ENCODE assay signal across 8 mouse cellular contexts in genomic region chr4:134535787-134536151, GRCm38 (mm10). TPM values are rescaled to one million over a fixed set of nuclear protein-coding genes. Genes with fewer than 3 reads are reported as not detected.
A peak's percentile ranks its signal among the peaks of the same experiment; 100 is the strongest.
DNase-seq lines count a peak whose midpoint lies in the region; ATAC-seq lines count a peak whose summit lies in the region.

No protein-coding gene starts in this region.

- H3K27me3 ChIP-seq in heart, embryonic 16.5 days (ENCODE audit: control insufficient read depth, insufficient read depth, low read length), result no peaks in the 10 kb centered on the region
- H3K27me3 ChIP-seq in hindbrain, embryonic 11.5 days (ENCODE audit: control insufficient read depth, insufficient read depth, low read length), result no peaks in the 10 kb centered on the region
- no peaks in the 10 kb centered on the region for H3K27me3 ChIP-seq in liver, embryonic 16.5 days (ENCODE audit: control insufficient read depth, insufficient read depth, low read depth, low read length)

- peak overlapping the region; percentile 80 for H3K27ac ChIP-seq in heart, embryonic 16.5 days (ENCODE audit: low read length)
- H3K27ac ChIP-seq in hindbrain, embryonic 11.5 days (ENCODE audit: low read depth, low read length), result no peak overlapping the region
- no peak overlapping the region for H3K27ac ChIP-seq in liver, embryonic 16.5 days (ENCODE audit: low read length)

- H3K4me3 ChIP-seq in heart, embryonic 16.5 days (ENCODE audit: low read length), result peak overlapping the region; percentile 96
- H3K4me3 ChIP-seq in hindbrain, embryonic 11.5 days (ENCODE audit: low read depth, low read length), result peak overlapping the region; percentile 82
- H3K4me3 ChIP-seq in liver, embryonic 16.5 days (ENCODE audit: low read depth, low read length), result peak overlapping the region; percentile 96

- H3K4me1 ChIP-seq in heart, embryonic 16.5 days (ENCODE audit: control insufficient read depth, insufficient read depth, low read length), result peaks cover 26% of the 10 kb centered on the region
- H3K4me1 ChIP-seq in hindbrain, embryonic 11.5 days (replicated peaks; ENCODE audit: control insufficient read depth, insufficient read depth, low read length), result peaks cover 9% of the 10 kb centered on the region; the same call in 1 of the 2 replicates
- peaks cover 28% of the 10 kb centered on the region for H3K4me1 ChIP-seq in liver, embryonic 16.5 days (ENCODE audit: control insufficient read depth, low read depth, low read length)

- DNase-seq in heart, postnatal 36 days, result no peak
- DNase-seq in adrenal gland, postnatal 25 days, result peak; percentile 34
- no peak for DNase-seq in hindbrain, embryonic 11.5 days (ENCODE audit: low spot score)
- DNase-seq in urinary bladder, postnatal 10 days (ENCODE audit: low spot score), result no peak
- DNase-seq in cerebellum, postnatal 4 days (ENCODE audit: low spot score in 2 of 2), result no peak

- H3K4me2 ChIP-seq in heart, embryonic 16.5 days (ENCODE audit: low read depth, low read length), result peak overlapping the region; percentile 93
- H3K4me2 ChIP-seq in hindbrain, embryonic 11.5 days (replicated peaks; ENCODE audit: low read depth, low read length), result peak overlapping the region; percentile 99
- peak overlapping the region; percentile 99 for H3K4me2 ChIP-seq in liver, embryonic 16.5 days (ENCODE audit: low read depth, low read length)

- no peaks in the 10 kb centered on the region for H3K9me3 ChIP-seq in heart, embryonic 16.5 days (replicated peaks; ENCODE audit: control insufficient read depth, low read length)
- no peaks in the 10 kb centered on the region for H3K9me3 ChIP-seq in hindbrain, embryonic 11.5 days (ENCODE audit: control insufficient read depth, low read length)
- H3K9me3 ChIP-seq in liver, embryonic 16.5 days (replicated peaks; ENCODE audit: control insufficient read depth, low read length), result no peaks in the 10 kb centered on the region

- ATAC-seq in heart, embryonic 16.5 days (replicated peaks; ENCODE audit: extremely low read depth, insufficient read depth, low FRiP score), result peak; percentile 2; the same call in 1 of the 2 replicates
- peak; percentile 24 for ATAC-seq in CD4-positive, CD25-positive, alpha-beta regulatory T cell, adult 4 months
- peak; percentile 36 for ATAC-seq in hindbrain, embryonic 11.5 days (ENCODE audit: low FRiP score)
- no peak for ATAC-seq in liver, embryonic 16.5 days (ENCODE audit: low read depth)

- 10% methylated on average over 8 of the region's 8 CpGs for WGBS in heart, embryonic 16.5 days
- 18% methylated on average over 8 of the region's 8 CpGs for WGBS in hindbrain, embryonic 11.5 days
- 12% methylated on average over 8 of the region's 8 CpGs for WGBS in liver, embryonic 16.5 days (ENCODE audit: insufficient replicate concordance)

- intact Hi-C loops in heart, postnatal 36 days (cut with DNase I), result no loop called here

- H3K36me3 ChIP-seq in heart, embryonic 16.5 days (ENCODE audit: control insufficient read depth, insufficient read depth), result peaks cover 20% of the 10 kb centered on the region; the same call in 1 of the 2 replicates
- 0 out of 2 replicates have a peak, but pooled peaks cover 5% of the 10 kb centered on the region for H3K36me3 ChIP-seq in hindbrain, embryonic 11.5 days (ENCODE audit: control insufficient read depth, insufficient read depth, low read length)
- no peaks in the 10 kb centered on the region for H3K36me3 ChIP-seq in liver, embryonic 16.5 days (ENCODE audit: control insufficient read depth, insufficient read depth)

- peak overlapping the region; percentile 72 for H3K9ac ChIP-seq in heart, embryonic 16.5 days (ENCODE audit: low read length)
- H3K9ac ChIP-seq in hindbrain, embryonic 11.5 days (ENCODE audit: low read depth, low read length), result peak overlapping the region; percentile 56
- H3K9ac ChIP-seq in liver, embryonic 16.5 days (ENCODE audit: low read depth, low read length), result peak overlapping the region; percentile 63

RNA-seq across cellular contexts. Expression of gene Mtfr1l, which starts 0.6 kb away (rescaled TPM):
- 165 and 167 TPM in 2 replicates for polyA plus RNA-seq in heart, embryonic 16.5 days (2015; fragmentation: Nextera tagmentation; extraction: Ambion mirVana)
- total RNA-seq in heart, postnatal 36 days (2021), result 100 to 1,000 TPM; 178 to 188 TPM
- 100 to 1,000 TPM in 1 of 2 experiments, 10 to 100 TPM in 1; 83.6 to 119 TPM for polyA plus RNA-seq in CD4-positive, CD25-positive, alpha-beta regulatory T cell, adult 4 months (2017; shearing (Covaris generic))
- total RNA-seq in adrenal gland, postnatal 25 days (2021), result 118 and 130 TPM in 2 replicates
- polyA plus RNA-seq in hindbrain, embryonic 11.5 days (2014; fragmentation: Nextera tagmentation; extraction: Ambion mirVana), result 136 and 138 TPM in 2 replicates
- 36.2 and 36.4 TPM in 2 replicates for polyA plus RNA-seq in liver, embryonic 16.5 days (2015; fragmentation: Nextera tagmentation; extraction: Ambion mirVana)

RNA-seq across cellular contexts. Expression of gene Selenon, which starts 16.2 kb away (rescaled TPM):
- polyA plus RNA-seq in heart, embryonic 16.5 days (2015; fragmentation: Nextera tagmentation; extraction: Ambion mirVana), result 5.4 and 7.9 TPM in 2 replicates
- 10 to 100 TPM; 19.8 to 21.1 TPM for total RNA-seq in heart, postnatal 36 days (2021)
- 1 to 10 TPM in 1 of 2 experiments, under 1 TPM in 1; 0.19 to 1.9 TPM for polyA plus RNA-seq in CD4-positive, CD25-positive, alpha-beta regulatory T cell, adult 4 months (2017; shearing (Covaris generic))
- 30.5 and 35.2 TPM in 2 replicates for total RNA-seq in adrenal gland, postnatal 25 days (2021)
- polyA plus RNA-seq in hindbrain, embryonic 11.5 days (2014; fragmentation: Nextera tagmentation; extraction: Ambion mirVana), result 16.7 and 22.7 TPM in 2 replicates
- polyA plus RNA-seq in liver, embryonic 16.5 days (2015; fragmentation: Nextera tagmentation; extraction: Ambion mirVana), result 1.3 TPM in 2 replicates

RNA-seq across cellular contexts. Expression of gene Aunip, which starts 25.0 kb away (rescaled TPM):
- 8.1 and 10.0 TPM in 2 replicates for polyA plus RNA-seq in heart, embryonic 16.5 days (2015; fragmentation: Nextera tagmentation; extraction: Ambion mirVana)
- total RNA-seq in heart, postnatal 36 days (2021), result under 1 TPM in 1 of 2 experiments, not detected in 1; 0.22 TPM
- 1 to 10 TPM in 1 of 2 experiments, under 1 TPM in 1; 0.26 to 1.2 TPM for polyA plus RNA-seq in CD4-positive, CD25-positive, alpha-beta regulatory T cell, adult 4 months (2017; shearing (Covaris generic))
- 3.4 and 4.4 TPM in 2 replicates for total RNA-seq in adrenal gland, postnatal 25 days (2021)
- polyA plus RNA-seq in hindbrain, embryonic 11.5 days (2014; fragmentation: Nextera tagmentation; extraction: Ambion mirVana), result 4.4 and 6.1 TPM in 2 replicates
- polyA plus RNA-seq in liver, embryonic 16.5 days (2015; fragmentation: Nextera tagmentation; extraction: Ambion mirVana), result 13.7 and 16.5 TPM in 2 replicates

RNA-seq across cellular contexts. Expression of gene Paqr7, which starts 39.3 kb away (rescaled TPM):
- 12.4 and 13.2 TPM in 2 replicates for polyA plus RNA-seq in heart, embryonic 16.5 days (2015; fragmentation: Nextera tagmentation; extraction: Ambion mirVana)
- total RNA-seq in heart, postnatal 36 days (2021), result 10 to 100 TPM; 19.0 to 24.0 TPM
- 10 to 100 TPM; 21.3 to 56.0 TPM for polyA plus RNA-seq in CD4-positive, CD25-positive, alpha-beta regulatory T cell, adult 4 months (2017; shearing (Covaris generic))
- total RNA-seq in adrenal gland, postnatal 25 days (2021), result 39.9 and 63.1 TPM in 2 replicates
- polyA plus RNA-seq in hindbrain, embryonic 11.5 days (2014; fragmentation: Nextera tagmentation; extraction: Ambion mirVana), result 1.7 and 2.5 TPM in 2 replicates
- polyA plus RNA-seq in liver, embryonic 16.5 days (2015; fragmentation: Nextera tagmentation; extraction: Ambion mirVana), result 8.4 and 8.8 TPM in 2 replicates
